Mouse (Mus musculus) gastrocnemius, postnatal 36 days (tissue): Measurements from ENCODE around the gene Kcnb1. TPM values are rescaled to one million over a fixed set of nuclear protein-coding genes. Genes with fewer than 3 reads are reported as not detected.

Experiments used
- DNase-seq, 2 experiments: peaks; one replicate each; pipeline ENCODE4 v3.0.0; 2022
- intact Hi-C: fragments of 180-260 bp; cut with DNase I; formaldehyde crosslinking; loops from one replicate; pipeline ENCODE4 v1.15.1; 2025
- total RNA-seq, 2 experiments: library from RNA; stranded (reverse); gene quantifications; 2 replicates each; pipeline ENCODE4 v1.2.3; 2021

The Kcnb1 gene
- total RNA-seq, 2 experiments from 2014 or later, result 23.3 to 28.2 TPM

GRCm38 (mm10) chr2:167064601-167065295, 125.2 kb downstream of the Kcnb1 start:
- no peak for DNase-seq
- intact Hi-C loops, result loop anchor here (5.0 kb wide), 1 partner anchor 358 kb away; the partner anchor contains the start of gene Slc9a8

- intact Hi-C loops, result loop anchor here (5.0 kb wide), 1 partner anchor 358 kb away; the partner anchor contains the start of gene Slc9a8
- no peak for DNase-seq
These were observed 126.0 kb downstream of the Kcnb1 start for GRCm38 (mm10) chr2:167063906-167064496.

GRCm38 (mm10) chr2:167062965-167063880, 126.7 kb downstream of the Kcnb1 start, which contains the start of gene Znfx1:
Gene Znfx1 (minus strand): TSS chr2:167063015.
- peak; percentile 95 to 97 for DNase-seq
- intact Hi-C loops, result loop anchor here (5.0 kb wide), 1 partner anchor 359 kb away; the partner anchor contains the start of gene Slc9a8

- intact Hi-C loops, result loop anchor here (5.0 kb wide), 1 partner anchor 360 kb away; the partner anchor contains the start of gene Slc9a8
- DNase-seq, result peak; percentile 87 to 95
These were observed 127.5 kb downstream of the Kcnb1 start for GRCm38 (mm10) chr2:167062497-167062911.

GRCm38 (mm10) chr2:167061381-167062034, 128.4 kb downstream of the Kcnb1 start:
- intact Hi-C loops, result loop anchor here (5.0 kb wide), 1 partner anchor 361 kb away; the partner anchor contains the start of gene Slc9a8
- no peak for DNase-seq

GRCm38 (mm10) chr2:167060761-167061160, 129.2 kb downstream of the Kcnb1 start:
- no peak for DNase-seq
- intact Hi-C loops, result loop anchor here (5.0 kb wide), 1 partner anchor 362 kb away; the partner anchor contains the start of gene Slc9a8

GRCm38 (mm10) chr2:167060360-167060759, 129.6 kb downstream of the Kcnb1 start:
- intact Hi-C loops, result loop anchor here (5.0 kb wide), 1 partner anchor 362 kb away; the partner anchor contains the start of gene Slc9a8
- no peak for DNase-seq

- intact Hi-C loops, result loop anchor here (5.0 kb wide), 1 partner anchor 362 kb away; the partner anchor contains the start of gene Slc9a8
These were observed 130.0 kb downstream of the Kcnb1 start for GRCm38 (mm10) chr2:167059960-167060359.

GRCm38 (mm10) chr2:167059536-167059935, 130.4 kb downstream of the Kcnb1 start:
- DNase-seq, result no peak
- intact Hi-C loops, result no loop called here

More at GRCm38 (mm10) chr2:167059960-167060359, 130.0 kb downstream of the Kcnb1 start:
- DNase-seq, result no peak

- intact Hi-C loops, result no loop called here
- DNase-seq, result no peak
These were observed 131.1 kb downstream of the Kcnb1 start for GRCm38 (mm10) chr2:167058814-167059387.

GRCm38 (mm10) chr2:167058201-167058600, 131.8 kb downstream of the Kcnb1 start:
- DNase-seq, result no peak
- intact Hi-C loops, result no loop called here

GRCm38 (mm10) chr2:167056942-167057323, 133.0 kb downstream of the Kcnb1 start:
- intact Hi-C loops, result no loop called here

GRCm38 (mm10) chr2:167056210-167056941, 133.6 kb downstream of the Kcnb1 start:
- intact Hi-C loops, result no loop called here

More at GRCm38 (mm10) chr2:167056942-167057323, 133.0 kb downstream of the Kcnb1 start:
- DNase-seq, result no peak

GRCm38 (mm10) chr2:167055386-167055785, 134.6 kb downstream of the Kcnb1 start:
- intact Hi-C loops, result no loop called here
- peak; percentile 27 to 45 for DNase-seq

More at GRCm38 (mm10) chr2:167056210-167056941, 133.6 kb downstream of the Kcnb1 start:
- DNase-seq, result no peak

- no peak for DNase-seq
- intact Hi-C loops, result no loop called here
These were observed 136.7 kb downstream of the Kcnb1 start for GRCm38 (mm10) chr2:167053127-167053844.

- no peak for DNase-seq
- intact Hi-C loops, result no loop called here
These were observed 141.1 kb downstream of the Kcnb1 start for GRCm38 (mm10) chr2:167048698-167049358.

GRCm38 (mm10) chr2:167048223-167048622, 141.7 kb downstream of the Kcnb1 start:
- no peak for DNase-seq
- intact Hi-C loops, result no loop called here
